Mouse (Mus musculus): ENCODE results near the gene Grik4. TPM values are rescaled to one million over a fixed set of nuclear protein-coding genes. Genes with fewer than 3 reads are reported as not detected.

The Grik4 gene
- total RNA-seq, 1 experiment: 0.22 TPM

GRCm38 (mm10) chr9:42868508-42868907 lies 75.8 kb downstream of the Grik4 start:
- in situ Hi-C loops (cut with MboI; ENCODE audit: low sequenced_read_pairs in 2 of 2, unreplicated experiment in 2 of 2): no loop called here
- TF ChIP-seq HCFC1 (IDR thresholded peaks at IDR 0.05; ENCODE audit: borderline replicate concordance, insufficient read depth, low read length): no peak
- no peak for TF ChIP-seq ZNF384 (IDR thresholded peaks at IDR 0.05; ENCODE audit: low read depth, low read length)
- TF ChIP-seq CHD2 (IDR thresholded peaks at IDR 0.05; ENCODE audit: low read depth, low read length): no peak
- TF ChIP-seq ZC3H11A (IDR thresholded peaks at IDR 0.05; ENCODE audit: borderline replicate concordance, low read depth, low read length): no peak
- no peak for TF ChIP-seq MAFK (IDR thresholded peaks at IDR 0.05; ENCODE audit: insufficient read depth, low read depth, low read length)
- Histone ChIP-seq H3K9ac (ENCODE audit: insufficient read depth, low read depth, low read length, poor library complexity, severe bottlenecking) (no peak overlapping the region), H3K4me3 (ENCODE audit: insufficient read depth in 1 of 2, low read depth in 1 of 2, low read length in 2 of 2, poor library complexity in 1 of 2, severe bottlenecking in 1 of 2) (no peak overlapping the region), H3K27ac (ENCODE audit: insufficient read depth, low read depth, low read length, poor library complexity, severe bottlenecking) (no peak overlapping the region), H3K36me3 (ENCODE audit: control insufficient read depth, insufficient read depth, low read length, poor library complexity, severe bottlenecking) (no peaks in the 10 kb centered on the region), H3K4me1 (ENCODE audit: control insufficient read depth in 2 of 2, insufficient read depth in 2 of 2, low read length in 2 of 2, poor library complexity in 1 of 2) (peaks cover 6 to 18% of the 10 kb centered on the region in 2 experiments; a peak in 3 of 4 replicates), H3K9me3 (ENCODE audit: control insufficient read depth, insufficient read depth, low read depth, low read length) (no peaks in the 10 kb centered on the region)
- no peak for DNase-seq (ENCODE audit: low read depth, low spot score)

- Histone ChIP-seq H3K4me3 (ENCODE audit: insufficient read depth in 1 of 2, low read depth in 1 of 2, low read length in 2 of 2, poor library complexity in 1 of 2, severe bottlenecking in 1 of 2) (no peak overlapping the region), H3K9ac (ENCODE audit: insufficient read depth, low read depth, low read length, poor library complexity, severe bottlenecking) (no peak overlapping the region), H3K4me1 (ENCODE audit: control insufficient read depth in 2 of 2, insufficient read depth in 2 of 2, low read length in 2 of 2, poor library complexity in 1 of 2) (peaks cover 11 to 22% of the 10 kb centered on the region in 2 experiments; a peak in 3 of 4 replicates), H3K9me3 (ENCODE audit: control insufficient read depth, insufficient read depth, low read depth, low read length) (no peaks in the 10 kb centered on the region), H3K36me3 (ENCODE audit: control insufficient read depth, insufficient read depth, low read length, poor library complexity, severe bottlenecking) (no peaks in the 10 kb centered on the region), H3K27ac (ENCODE audit: insufficient read depth, low read depth, low read length, poor library complexity, severe bottlenecking) (no peak overlapping the region)
- no peak for DNase-seq (ENCODE audit: low read depth, low spot score)
- TF ChIP-seq ZC3H11A (IDR thresholded peaks at IDR 0.05; ENCODE audit: borderline replicate concordance, low read depth, low read length) (no peak), CHD2 (IDR thresholded peaks at IDR 0.05; ENCODE audit: low read depth, low read length) (no peak), ZNF384 (IDR thresholded peaks at IDR 0.05; ENCODE audit: low read depth, low read length) (no peak), HCFC1 (IDR thresholded peaks at IDR 0.05; ENCODE audit: borderline replicate concordance, insufficient read depth, low read length) (no peak), MAFK (IDR thresholded peaks at IDR 0.05; ENCODE audit: insufficient read depth, low read depth, low read length) (no peak)
- in situ Hi-C loops (cut with MboI; ENCODE audit: low sequenced_read_pairs in 2 of 2, unreplicated experiment in 2 of 2): no loop called here
These were observed 77.6 kb downstream of the Grik4 start for GRCm38 (mm10) chr9:42866650-42867049.

GRCm38 (mm10) chr9:42865036-42865829 lies 79.1 kb downstream of the Grik4 start:
- Histone ChIP-seq H3K4me3 (ENCODE audit: insufficient read depth in 1 of 2, low read depth in 1 of 2, low read length in 2 of 2, poor library complexity in 1 of 2, severe bottlenecking in 1 of 2) (no peak overlapping the region), H3K9ac (ENCODE audit: insufficient read depth, low read depth, low read length, poor library complexity, severe bottlenecking) (no peak overlapping the region), H3K4me1 (ENCODE audit: control insufficient read depth in 2 of 2, insufficient read depth in 2 of 2, low read length in 2 of 2, poor library complexity in 1 of 2) (peaks cover 16 to 30% of the 10 kb centered on the region in 2 experiments), H3K27ac (ENCODE audit: insufficient read depth, low read depth, low read length, poor library complexity, severe bottlenecking) (no peak overlapping the region), H3K9me3 (ENCODE audit: control insufficient read depth, insufficient read depth, low read depth, low read length) (no peaks in the 10 kb centered on the region), H3K36me3 (ENCODE audit: control insufficient read depth, insufficient read depth, low read length, poor library complexity, severe bottlenecking) (no peaks in the 10 kb centered on the region)
- in situ Hi-C loops (cut with MboI; ENCODE audit: low sequenced_read_pairs in 2 of 2, unreplicated experiment in 2 of 2): no loop called here
- DNase-seq (ENCODE audit: low read depth, low spot score): no peak
- TF ChIP-seq CHD2 (IDR thresholded peaks at IDR 0.05; ENCODE audit: low read depth, low read length): no peak
- TF ChIP-seq ZNF384 (IDR thresholded peaks at IDR 0.05; ENCODE audit: low read depth, low read length): no peak
- TF ChIP-seq MAFK (IDR thresholded peaks at IDR 0.05; ENCODE audit: insufficient read depth, low read depth, low read length): no peak

GRCm38 (mm10) chr9:42863360-42863759 lies 80.9 kb downstream of the Grik4 start:
- no peak overlapping the region for H3K9ac ChIP-seq (ENCODE audit: insufficient read depth, low read depth, low read length, poor library complexity, severe bottlenecking)
- no peaks in the 10 kb centered on the region for H3K9me3 ChIP-seq (ENCODE audit: control insufficient read depth, insufficient read depth, low read depth, low read length)
- in situ Hi-C loops (cut with MboI; ENCODE audit: low sequenced_read_pairs in 2 of 2, unreplicated experiment in 2 of 2): no loop called here
- DNase-seq (ENCODE audit: low read depth, low spot score): no peak
- peaks cover 28 to 32% of the 10 kb centered on the region in 2 experiments for H3K4me1 ChIP-seq (ENCODE audit: control insufficient read depth in 2 of 2, insufficient read depth in 2 of 2, low read length in 2 of 2, poor library complexity in 1 of 2)
- no peaks in the 10 kb centered on the region for H3K36me3 ChIP-seq (ENCODE audit: control insufficient read depth, insufficient read depth, low read length, poor library complexity, severe bottlenecking)
- H3K4me3 ChIP-seq (ENCODE audit: insufficient read depth in 1 of 2, low read depth in 1 of 2, low read length in 2 of 2, poor library complexity in 1 of 2, severe bottlenecking in 1 of 2): no peak overlapping the region
- no peak for TF ChIP-seq MAFK (IDR thresholded peaks at IDR 0.05; ENCODE audit: insufficient read depth, low read depth, low read length)
- no peak for TF ChIP-seq CHD2 (IDR thresholded peaks at IDR 0.05; ENCODE audit: low read depth, low read length)
- no peak for TF ChIP-seq ZNF384 (IDR thresholded peaks at IDR 0.05; ENCODE audit: low read depth, low read length)
- TF ChIP-seq HCFC1 (IDR thresholded peaks at IDR 0.05; ENCODE audit: borderline replicate concordance, insufficient read depth, low read length): no peak
- no peak overlapping the region for H3K27ac ChIP-seq (ENCODE audit: insufficient read depth, low read depth, low read length, poor library complexity, severe bottlenecking)
